ENCODE assay signal across 29 mouse cellular contexts in the genomic region with DNA sequence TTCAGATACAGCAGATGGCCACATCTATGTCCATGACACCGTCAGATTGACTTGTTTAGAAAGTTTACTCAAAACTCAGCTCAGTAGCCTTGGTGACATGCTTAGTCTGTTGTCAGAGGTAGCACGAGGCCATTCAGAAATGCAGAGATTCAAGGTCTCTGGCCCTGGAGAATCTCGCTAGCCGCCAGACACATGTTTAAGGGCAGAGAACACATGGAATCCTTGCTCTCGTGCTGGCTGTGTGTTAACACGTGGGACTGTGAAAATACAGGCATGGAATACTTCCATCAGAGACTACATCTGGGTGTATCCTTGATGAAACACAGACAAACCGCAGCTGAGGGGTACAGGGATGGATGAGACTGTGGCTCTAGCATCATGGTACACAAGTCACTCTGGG.
DNase-seq lines count a peak whose midpoint lies in the region; ATAC-seq and TF ChIP-seq lines count a peak whose summit lies in the region.
"Had no signal": no experiment of that assay in that cellular context is flagged by ENCODE, and none has a peak within 500 bp of the region (broad histone marks: within the 10 kb centered on the region; RNA-seq: fewer than 3 reads in every experiment).

No protein-coding gene starts in this region.

- peaks cover 64% of the 10 kb centered on the region for H3K4me1 ChIP-seq in kidney, embryonic 15.5 days
- peaks cover 23% of the 10 kb centered on the region for H3K4me1 ChIP-seq in stomach, embryonic 15.5 days
- peaks cover 3% of the 10 kb centered on the region; the same call in 1 of the 2 replicates for H3K4me1 ChIP-seq in stomach, postnatal 0 days (replicated peaks; ENCODE audit: control insufficient read depth, insufficient read depth)

- no peak for TF ChIP-seq EP300 in stomach, postnatal 0 days (optimal IDR thresholded peaks at IDR 0.05)

- H3K9ac ChIP-seq in kidney, embryonic 15.5 days, result no peak overlapping the region
- H3K9ac ChIP-seq in stomach, embryonic 15.5 days, result no peak overlapping the region
- no peak overlapping the region for H3K9ac ChIP-seq in stomach, postnatal 0 days (ENCODE audit: low read length)
- H3K9ac ChIP-seq: embryonic facial prominence, embryonic 13.5 days; forebrain, embryonic 15.5 days; hindbrain, embryonic 12.5 days; limb, embryonic 13.5 days; liver, embryonic 14.5 days; lung, embryonic 14.5 days had no signal

- no peak for TF ChIP-seq CTCF in stomach, postnatal 0 days (IDR thresholded peaks at IDR 0.05; ENCODE audit: low read depth)

- WGBS in kidney, embryonic 15.5 days, result 91% methylated on average over 7 of the region's 7 CpGs
- WGBS in stomach, embryonic 15.5 days, result 83% methylated on average over 7 of the region's 7 CpGs
- 91% methylated on average over 7 of the region's 7 CpGs for WGBS in stomach, postnatal 0 days

- DNase-seq in adrenal gland, adult 2 months, result peak; percentile 77
- DNase-seq in adrenal gland, postnatal 25 days, result no peak
- no peak for DNase-seq in kidney, adult 18-20 months
- DNase-seq in stomach, postnatal 0 days (ENCODE audit: low spot score), result no peak
- DNase-seq in right cerebral cortex, postnatal 10 days (ENCODE audit: low spot score in 2 of 2), result no peak
- DNase-seq: cerebellum, adult 11-12 months; cerebellum, adult 9-11 months; embryo, embryonic 11 days; gastrocnemius, postnatal 25 days; heart, postnatal 36 days; kidney, postnatal 25 days; lung, embryonic 14.5 days; lung, postnatal 14 days; midbrain, embryonic 14.5 days; right cerebral cortex, postnatal 14 days; thymus, adult 18-20 months; thymus, postnatal 25 days had no signal

- ATAC-seq in kidney, embryonic 15.5 days (replicated peaks; ENCODE audit: low FRiP score), result no peak
- ATAC-seq in stomach, embryonic 15.5 days (ENCODE audit: insufficient read depth, low FRiP score, low read depth), result no peak
- no peak for ATAC-seq in stomach, postnatal 0 days (ENCODE audit: low FRiP score, low TSS enrichment)
- ATAC-seq: forebrain, embryonic 15.5 days; hindbrain, postnatal 0 days had no signal

- H3K4me2 ChIP-seq in kidney, embryonic 15.5 days, result no peak overlapping the region
- no peak overlapping the region for H3K4me2 ChIP-seq in stomach, embryonic 15.5 days
- no peak overlapping the region for H3K4me2 ChIP-seq in stomach, postnatal 0 days (replicated peaks; ENCODE audit: low read depth)
- H3K4me2 ChIP-seq: embryonic facial prominence, embryonic 13.5 days; forebrain, embryonic 15.5 days; heart, embryonic 11.5 days; hindbrain, embryonic 12.5 days; limb, embryonic 13.5 days; lung, embryonic 14.5 days had no signal

- H3K36me3 ChIP-seq in kidney, embryonic 15.5 days, result no peaks in the 10 kb centered on the region
- H3K36me3 ChIP-seq in stomach, embryonic 15.5 days, result no peaks in the 10 kb centered on the region
- no peaks in the 10 kb centered on the region for H3K36me3 ChIP-seq in stomach, postnatal 0 days (ENCODE audit: control insufficient read depth, insufficient read depth, low read length)
- H3K36me3 ChIP-seq: embryonic facial prominence, embryonic 13.5 days; forebrain, embryonic 10.5 days; forebrain, embryonic 15.5 days; G1E; hindbrain, embryonic 12.5 days; limb, embryonic 13.5 days had no signal

- H3K27ac ChIP-seq in kidney, embryonic 15.5 days, result peak overlapping the region; percentile 96
- 0 out of 2 replicates have a peak overlapping the region, but pooled peaks have one; percentile 85 for H3K27ac ChIP-seq in stomach, embryonic 15.5 days
- H3K27ac ChIP-seq in stomach, postnatal 0 days (replicated peaks), result no peak overlapping the region
- H3K27ac ChIP-seq: embryonic facial prominence, embryonic 13.5 days; forebrain, embryonic 15.5 days; hindbrain, embryonic 12.5 days; hindbrain, postnatal 0 days; left cerebral cortex, adult 2 months; liver, embryonic 14.5 days had no signal

- no peak overlapping the region for H3K4me3 ChIP-seq in kidney, embryonic 15.5 days (replicated peaks)
- no peak overlapping the region for H3K4me3 ChIP-seq in stomach, embryonic 15.5 days (replicated peaks)
- no peak overlapping the region for H3K4me3 ChIP-seq in stomach, postnatal 0 days (ENCODE audit: low read depth, low read length)
- H3K4me3 ChIP-seq: embryonic facial prominence, embryonic 13.5 days; forebrain, embryonic 10.5 days; forebrain, embryonic 15.5 days; hindbrain, embryonic 12.5 days; left cerebral cortex, adult 2 months; limb, embryonic 13.5 days had no signal

- no peaks in the 10 kb centered on the region for H3K27me3 ChIP-seq in kidney, embryonic 15.5 days
- H3K27me3 ChIP-seq in stomach, embryonic 15.5 days (replicated peaks), result no peaks in the 10 kb centered on the region
- no peaks in the 10 kb centered on the region for H3K27me3 ChIP-seq in stomach, postnatal 0 days (ENCODE audit: control insufficient read depth, insufficient read depth, low read length)
- H3K27me3 ChIP-seq: embryonic facial prominence, embryonic 13.5 days; forebrain, embryonic 15.5 days; hindbrain, embryonic 12.5 days; limb, embryonic 13.5 days had no signal

- no peaks in the 10 kb centered on the region for H3K9me3 ChIP-seq in kidney, embryonic 15.5 days (replicated peaks)
- no peaks in the 10 kb centered on the region for H3K9me3 ChIP-seq in stomach, embryonic 15.5 days
- no peaks in the 10 kb centered on the region for H3K9me3 ChIP-seq in stomach, postnatal 0 days (ENCODE audit: control insufficient read depth, low read length)
- H3K9me3 ChIP-seq: embryonic facial prominence, embryonic 13.5 days; forebrain, embryonic 15.5 days; G1E had no signal
